Mouse (Mus musculus): ENCODE data around the gene Neto2.

Gene Neto2

DNA sequence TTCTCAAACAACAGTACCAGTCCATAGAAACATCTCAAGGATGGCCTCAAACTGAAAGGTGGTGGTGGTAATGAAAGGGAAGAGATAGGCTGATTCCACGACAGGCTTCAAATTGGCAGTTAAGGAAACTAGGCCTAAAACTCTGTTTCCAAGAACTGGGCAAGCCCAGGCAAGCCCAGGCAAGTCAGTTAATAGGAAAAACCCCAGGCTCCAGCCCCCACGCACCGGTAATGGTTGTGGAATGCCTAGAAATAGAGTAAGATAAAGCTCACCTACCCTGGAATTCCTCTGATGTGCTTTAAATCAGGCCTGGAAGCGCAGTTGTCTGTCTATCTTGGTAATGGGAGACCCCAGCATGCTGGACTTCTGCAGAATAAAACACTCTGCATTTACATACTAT, 98.0 kb downstream of the Neto2 start:
- DNase-seq (ENCODE audit: low read depth, low spot score): no peak

DNA sequence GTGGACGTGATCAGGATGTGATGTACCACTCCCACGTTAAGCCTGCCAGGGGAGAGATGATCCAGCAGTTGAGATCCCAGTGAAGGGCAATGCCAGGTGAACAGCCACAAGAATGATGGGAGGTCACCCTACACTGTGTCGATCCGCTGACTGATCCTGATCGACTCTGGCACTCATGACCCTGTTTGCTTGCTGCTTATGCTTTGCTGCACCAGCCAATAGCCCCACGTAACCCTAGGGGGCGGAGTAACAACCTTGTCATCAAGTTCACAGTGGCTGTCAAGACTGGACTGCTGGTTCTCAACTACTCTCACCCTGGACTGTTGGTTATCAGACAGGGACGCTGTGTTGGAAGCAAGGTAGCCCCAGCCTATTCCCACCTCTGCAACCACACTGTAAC, 99.0 kb downstream of the Neto2 start:
- DNase-seq (ENCODE audit: low read depth, low spot score): no peak

DNA sequence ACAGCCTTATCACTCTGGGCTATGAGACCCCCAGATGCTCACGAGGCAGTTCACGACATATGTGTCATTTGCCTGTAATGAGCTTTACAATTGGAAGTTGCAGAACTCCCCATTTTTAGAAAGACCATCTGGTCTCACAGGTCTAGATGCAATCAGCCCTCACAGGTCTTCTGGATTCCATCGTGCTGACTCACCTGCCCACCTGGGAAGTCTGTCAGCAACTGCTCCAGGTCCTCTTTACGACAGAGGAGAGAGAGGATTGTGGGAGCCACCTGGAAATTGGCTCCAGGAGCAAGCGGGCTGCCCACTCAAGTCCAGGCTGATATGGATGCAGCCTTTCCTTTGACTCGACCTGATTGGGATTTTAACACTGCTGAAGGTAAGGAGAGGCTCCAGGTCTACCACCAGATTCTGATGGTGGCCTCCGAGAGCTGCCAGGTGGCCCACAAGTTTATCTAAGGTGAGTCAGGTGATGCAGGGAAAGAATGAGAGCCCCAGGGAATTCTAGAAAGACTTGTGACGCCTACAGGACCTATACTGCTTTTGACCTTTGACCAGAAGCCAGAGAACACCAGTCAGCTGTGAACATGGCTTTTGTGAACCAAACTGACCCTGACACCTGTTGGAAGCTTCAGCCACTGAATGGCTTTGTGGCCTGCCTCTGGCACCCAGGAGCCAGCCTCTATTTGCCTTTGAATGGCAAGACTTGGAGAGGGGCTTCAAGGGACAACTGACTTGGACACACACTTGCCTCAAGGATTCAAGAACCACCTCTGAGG, 103.1 kb downstream of the Neto2 start:
- no peak for DNase-seq (ENCODE audit: low read depth, low spot score)

DNA sequence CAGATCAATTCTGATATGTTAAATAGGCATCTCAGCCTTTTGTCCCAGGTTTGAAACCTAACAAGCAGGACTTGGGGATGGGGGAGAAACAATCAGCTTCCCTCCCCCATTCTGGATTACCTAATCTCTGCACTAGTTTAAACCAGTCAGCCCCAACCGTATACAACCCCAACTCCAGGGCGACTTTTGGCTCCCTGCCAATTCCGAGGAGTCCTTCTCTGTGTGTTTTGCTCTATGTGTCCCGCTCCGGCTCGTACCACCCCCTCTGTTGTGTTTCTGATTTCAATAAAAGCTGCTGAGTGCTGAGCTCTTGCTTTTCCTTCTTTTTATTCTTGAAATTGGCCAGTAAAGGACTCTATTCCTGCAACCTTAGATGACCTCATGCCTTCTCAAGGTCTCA, 105.3 kb downstream of the Neto2 start:
- DNase-seq (ENCODE audit: low read depth, low spot score): no peak

DNA sequence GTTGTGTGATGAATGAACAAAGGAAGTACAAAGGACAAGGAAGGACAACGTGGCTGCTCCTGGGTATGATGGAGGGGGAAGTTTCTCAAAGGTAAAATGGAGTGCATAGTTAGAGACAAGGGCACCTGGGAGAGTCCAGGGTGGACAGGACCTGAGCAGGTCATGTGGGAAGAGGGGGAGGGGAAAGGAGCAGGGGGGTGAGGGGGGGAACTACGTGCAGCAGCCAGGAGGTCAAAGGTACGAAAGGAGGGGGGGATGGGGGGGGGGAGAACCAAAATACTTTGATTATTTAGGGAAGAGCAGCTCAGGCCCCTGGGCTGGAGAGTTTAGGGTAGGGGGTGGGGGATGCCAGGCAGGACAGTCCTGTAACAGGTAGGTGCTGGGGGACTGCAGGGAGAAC, 105.7 kb downstream of the Neto2 start:
- no peak for DNase-seq (ENCODE audit: low read depth, low spot score)

DNA sequence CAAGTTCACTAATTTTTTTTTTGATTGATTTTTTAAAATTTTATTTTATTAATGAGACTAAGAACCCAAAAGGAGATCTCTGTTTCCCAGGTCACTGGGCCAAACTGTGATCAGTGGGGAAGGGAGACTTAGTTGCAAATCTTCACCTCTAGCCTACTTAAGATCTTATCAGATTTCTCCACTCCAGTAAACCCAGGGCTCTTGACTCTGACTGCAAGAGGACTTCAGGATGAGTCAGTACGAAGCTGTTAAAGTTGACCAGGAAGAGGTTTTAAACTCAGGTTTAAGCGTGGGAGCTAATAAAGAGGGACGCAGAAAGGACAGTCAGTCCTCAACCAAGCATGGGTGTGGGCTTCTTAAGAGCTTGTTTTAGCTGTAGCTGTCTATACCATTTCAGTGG, 107.4 kb downstream of the Neto2 start:
- DNase-seq (ENCODE audit: low read depth, low spot score): no peak

DNA sequence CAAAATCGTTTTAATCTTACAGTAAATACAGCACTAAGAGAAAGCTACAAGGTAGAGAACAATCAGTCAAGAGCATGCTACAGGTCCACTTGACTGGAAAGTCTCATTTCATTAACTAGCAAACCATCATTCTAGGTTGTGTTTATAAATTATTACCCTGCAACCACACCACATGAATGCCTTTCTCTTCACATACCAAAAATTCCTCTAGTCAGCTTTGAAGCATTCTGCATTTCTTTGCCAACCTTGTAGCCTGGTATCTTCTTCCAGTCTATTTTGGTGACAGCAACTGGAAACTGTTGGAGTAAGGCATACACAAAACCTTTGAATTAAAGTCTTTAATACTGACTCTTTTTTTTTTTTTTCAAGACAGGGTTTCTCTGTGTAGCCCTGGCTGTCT, 109.2 kb downstream of the Neto2 start:
- no peak for DNase-seq (ENCODE audit: low read depth, low spot score)

DNA sequence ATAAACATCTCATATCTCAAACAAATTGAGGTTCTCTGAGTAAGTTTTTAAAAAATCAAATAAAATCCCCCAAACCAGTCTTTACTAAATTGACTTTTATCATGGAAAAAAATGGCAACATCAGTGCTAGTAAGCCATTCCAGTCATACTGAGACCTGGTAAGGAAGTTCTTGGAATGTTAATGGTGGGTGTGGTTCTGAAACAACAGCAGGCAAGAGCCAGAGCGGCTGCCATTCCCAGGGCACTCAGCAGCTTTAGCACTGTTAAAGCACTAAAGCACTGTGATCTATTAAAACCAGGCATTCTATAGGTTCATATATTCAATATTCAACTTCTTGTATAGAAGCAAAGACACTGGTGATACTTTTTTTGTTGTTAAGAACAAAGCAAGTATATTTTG, 110.5 kb downstream of the Neto2 start:
- no peak for DNase-seq (ENCODE audit: low read depth, low spot score)

DNA sequence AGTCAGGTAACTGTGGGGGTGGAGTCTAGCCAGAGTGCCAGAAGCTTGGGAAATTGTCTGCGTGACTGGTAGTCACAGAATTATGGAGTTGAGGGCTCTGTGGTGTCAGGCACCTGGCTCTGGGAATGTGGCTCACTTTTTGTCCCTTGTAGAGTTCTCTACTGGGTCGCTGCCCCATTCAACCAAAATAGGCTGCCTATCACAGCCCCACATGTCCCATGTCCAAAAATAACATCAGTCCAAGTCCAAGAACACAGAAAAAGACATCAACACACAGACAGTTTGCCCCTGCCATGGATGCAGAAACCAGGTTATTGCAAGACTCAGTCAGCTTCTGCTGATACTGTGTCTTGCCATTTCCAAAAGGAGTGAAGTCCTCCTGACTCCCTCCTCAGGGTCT, 112.1 kb downstream of the Neto2 start:
- DNase-seq (ENCODE audit: low read depth, low spot score): no peak
